Comparison of ENCODE assay signal across 27 mouse cellular contexts in the genomic region with DNA sequence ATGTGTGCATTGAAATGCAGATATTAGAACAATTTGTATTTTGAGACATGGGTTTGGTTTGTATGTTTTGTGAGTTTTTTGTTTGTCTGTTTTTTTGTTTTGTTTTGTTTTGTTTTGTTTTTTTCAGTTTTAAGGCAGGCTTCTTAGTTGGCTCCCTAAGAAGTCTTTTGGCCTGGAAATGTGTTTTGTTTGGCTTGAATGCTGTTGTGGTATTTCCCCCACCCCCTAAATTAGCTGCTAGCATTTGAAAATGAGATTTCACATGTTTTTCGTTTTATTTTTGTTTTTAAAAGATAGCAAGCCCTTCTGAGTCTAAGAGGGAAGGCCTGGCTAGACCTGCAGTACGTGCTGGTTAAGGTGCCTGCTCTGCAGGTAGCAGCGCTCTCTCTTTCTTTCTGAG. TPM values are rescaled to one million over a fixed set of nuclear protein-coding genes. Genes with fewer than 3 reads are reported as not detected.
DNase-seq lines count a peak whose midpoint lies in the region; ATAC-seq and TF ChIP-seq lines count a peak whose summit lies in the region.
"Had no signal": no experiment of that assay in that cellular context is flagged by ENCODE, and none has a peak within 500 bp of the region (broad histone marks: within the 10 kb centered on the region; RNA-seq: fewer than 3 reads in every experiment).

No protein-coding gene starts in this region.

- H3K27me3 ChIP-seq in heart, adult 2 months (ENCODE audit: control insufficient read depth, insufficient read depth, low read length): no peaks in the 10 kb centered on the region
- no peaks in the 10 kb centered on the region for H3K27me3 ChIP-seq in heart, embryonic 12.5 days (replicated peaks)
- no peaks in the 10 kb centered on the region for H3K27me3 ChIP-seq in hindbrain, postnatal 0 days (ENCODE audit: insufficient read depth, low read length)
- no peaks in the 10 kb centered on the region for H3K27me3 ChIP-seq in hindbrain, embryonic 11.5 days (ENCODE audit: control insufficient read depth, insufficient read depth, low read length)
- no peaks in the 10 kb centered on the region for H3K27me3 ChIP-seq in lung, embryonic 14.5 days (ENCODE audit: insufficient read depth, low read length)
- H3K27me3 ChIP-seq: forebrain, embryonic 15.5 days; hindbrain, embryonic 12.5 days; limb, embryonic 13.5 days; neural tube, embryonic 13.5 days; Patski had no signal

- peaks cover 9% of the 10 kb centered on the region for H3K36me3 ChIP-seq in heart, adult 2 months (ENCODE audit: control insufficient read depth, insufficient read depth, low read length)
- H3K36me3 ChIP-seq in heart, embryonic 12.5 days: no peaks in the 10 kb centered on the region
- H3K36me3 ChIP-seq in hindbrain, postnatal 0 days (ENCODE audit: insufficient read depth, low read length): no peaks in the 10 kb centered on the region
- no peaks in the 10 kb centered on the region for H3K36me3 ChIP-seq in hindbrain, embryonic 11.5 days (ENCODE audit: control insufficient read depth, insufficient read depth, low read length)
- no peaks in the 10 kb centered on the region for H3K36me3 ChIP-seq in lung, embryonic 14.5 days (ENCODE audit: insufficient read depth)
- H3K36me3 ChIP-seq: forebrain, embryonic 15.5 days; hindbrain, embryonic 12.5 days; limb, embryonic 13.5 days; midbrain, embryonic 10.5 days; neural tube, embryonic 13.5 days had no signal

- no peak for TF ChIP-seq CTCF in heart, adult 2 months (IDR thresholded peaks at IDR 0.05)
- TF ChIP-seq CTCF in hindbrain, postnatal 0 days (IDR thresholded peaks at IDR 0.05; ENCODE audit: low read depth): no peak
- no peak for TF ChIP-seq CTCF in lung, embryonic 14.5 days (IDR thresholded peaks at IDR 0.05; ENCODE audit: low read depth)

- H3K4me3 ChIP-seq in heart, adult 2 months: peak overlapping the region; percentile 24
- no peak overlapping the region for H3K4me3 ChIP-seq in heart, embryonic 12.5 days
- H3K4me3 ChIP-seq in hindbrain, postnatal 0 days (ENCODE audit: low read length): no peak overlapping the region
- no peak overlapping the region for H3K4me3 ChIP-seq in hindbrain, embryonic 11.5 days (ENCODE audit: low read depth, low read length)
- H3K4me3 ChIP-seq in lung, embryonic 14.5 days (ENCODE audit: low read depth, low read length): no peak overlapping the region
- H3K4me3 ChIP-seq: forebrain, embryonic 15.5 days; hindbrain, embryonic 12.5 days; limb, embryonic 13.5 days; midbrain, embryonic 10.5 days; myocyte; neural tube, embryonic 13.5 days had no signal

- H3K4me2 ChIP-seq in heart, embryonic 12.5 days: no peak overlapping the region
- no peak overlapping the region for H3K4me2 ChIP-seq in hindbrain, postnatal 0 days (ENCODE audit: low read depth, low read length)
- no peak overlapping the region for H3K4me2 ChIP-seq in hindbrain, embryonic 11.5 days (replicated peaks; ENCODE audit: low read depth, low read length)
- H3K4me2 ChIP-seq in lung, embryonic 14.5 days: no peak overlapping the region
- H3K4me2 ChIP-seq: forebrain, embryonic 15.5 days; hindbrain, embryonic 12.5 days; limb, embryonic 13.5 days; neural tube, embryonic 13.5 days had no signal

- WGBS in heart, adult 2 months: 33% methylated on average over 3 of the region's 3 CpGs
- 64% methylated on average over 3 of the region's 3 CpGs for WGBS in heart, embryonic 12.5 days
- WGBS in hindbrain, postnatal 0 days: 47% methylated on average over 3 of the region's 3 CpGs
- WGBS in hindbrain, embryonic 11.5 days: 83% methylated on average over 3 of the region's 3 CpGs
- WGBS in lung, embryonic 14.5 days: 63% methylated on average over 3 of the region's 3 CpGs

- no peak for TF ChIP-seq POLR2A in heart, adult 2 months (IDR thresholded peaks at IDR 0.05; ENCODE audit: insufficient read depth, low read depth, low read length)

- TF ChIP-seq EP300 in heart, adult 2 months (IDR thresholded peaks at IDR 0.05; ENCODE audit: insufficient read depth, low read depth, low read length): no peak

- no peak overlapping the region for H3K9ac ChIP-seq in heart, adult 2 months (ENCODE audit: low read depth, low read length)
- H3K9ac ChIP-seq in heart, embryonic 12.5 days: no peak overlapping the region
- H3K9ac ChIP-seq in hindbrain, postnatal 0 days (replicated peaks; ENCODE audit: low read length): no peak overlapping the region
- no peak overlapping the region for H3K9ac ChIP-seq in hindbrain, embryonic 11.5 days (ENCODE audit: low read depth, low read length)
- H3K9ac ChIP-seq in lung, embryonic 14.5 days: no peak overlapping the region
- H3K9ac ChIP-seq: forebrain, embryonic 15.5 days; hindbrain, embryonic 12.5 days; limb, embryonic 13.5 days; liver, embryonic 14.5 days; neural tube, embryonic 13.5 days had no signal

- H3K79me2 ChIP-seq in heart, adult 2 months (replicated peaks; ENCODE audit: control insufficient read depth, insufficient read depth, low read length): peaks cover 17% of the 10 kb centered on the region

- no peak for ATAC-seq in heart, embryonic 12.5 days (ENCODE audit: insufficient number of reproducible peaks, low FRiP score)
- ATAC-seq in hindbrain, postnatal 0 days: no peak
- ATAC-seq in hindbrain, embryonic 11.5 days (ENCODE audit: low FRiP score): no peak
- no peak for ATAC-seq in lung, embryonic 14.5 days (ENCODE audit: insufficient read depth)
- ATAC-seq: CD4-positive, CD25-positive, alpha-beta regulatory T cell, adult 4 months; intestine, postnatal 0 days; midbrain, embryonic 16.5 days; Patski had no signal

- peak overlapping the region; percentile 64 for H3K27ac ChIP-seq in heart, adult 2 months
- H3K27ac ChIP-seq in heart, embryonic 12.5 days (ENCODE audit: poor library complexity, severe bottlenecking): no peak overlapping the region
- H3K27ac ChIP-seq in hindbrain, postnatal 0 days: peak overlapping the region; percentile 29
- no peak overlapping the region for H3K27ac ChIP-seq in hindbrain, embryonic 11.5 days (ENCODE audit: low read depth, low read length)
- H3K27ac ChIP-seq in lung, embryonic 14.5 days (ENCODE audit: low read depth): no peak overlapping the region
- H3K27ac ChIP-seq: forebrain, embryonic 15.5 days; hindbrain, embryonic 12.5 days; limb, embryonic 13.5 days; liver, embryonic 14.5 days; midbrain, embryonic 10.5 days; neural tube, embryonic 13.5 days had no signal

- intact Hi-C loops in heart, adult 2 months (cut with DNase I): no loop called here

- no peak for DNase-seq in heart, adult 2 months
- DNase-seq in hindbrain, postnatal 0 days (ENCODE audit: low spot score): no peak
- DNase-seq in hindbrain, embryonic 11.5 days (ENCODE audit: low spot score): no peak
- DNase-seq in lung, embryonic 14.5 days: peak; percentile 49
- no peak for DNase-seq in lung, postnatal 25 days (ENCODE audit: low spot score)
- DNase-seq in NIH3T3 (ENCODE audit: low read depth): peak; percentile 32
- no peak for DNase-seq in adrenal gland, postnatal 4 days (ENCODE audit: low spot score in 2 of 2)
- DNase-seq: adrenal gland, adult 2 months; cerebellum, adult 8-10 months; cerebellum, postnatal 36 days; embryo, embryonic 11 days; gastrocnemius, postnatal 14 days; retina, postnatal 1 day; right cerebral cortex, postnatal 25 days; spleen, adult 18-20 months had no signal

- H3K9me3 ChIP-seq in heart, embryonic 12.5 days (replicated peaks): no peaks in the 10 kb centered on the region
- no peaks in the 10 kb centered on the region for H3K9me3 ChIP-seq in hindbrain, postnatal 0 days (ENCODE audit: low read length)
- no peaks in the 10 kb centered on the region for H3K9me3 ChIP-seq in hindbrain, embryonic 11.5 days (ENCODE audit: control insufficient read depth, low read length)
- no peaks in the 10 kb centered on the region for H3K9me3 ChIP-seq in lung, embryonic 14.5 days (ENCODE audit: low read depth, low read length)
- H3K9me3 ChIP-seq: forebrain, embryonic 15.5 days; hindbrain, embryonic 12.5 days; limb, embryonic 13.5 days; midbrain, embryonic 10.5 days; neural tube, embryonic 13.5 days had no signal

- H3K4me1 ChIP-seq in heart, adult 2 months (ENCODE audit: control insufficient read depth, insufficient read depth, low read length): peaks cover 35% of the 10 kb centered on the region
- peaks cover 48% of the 10 kb centered on the region for H3K4me1 ChIP-seq in heart, embryonic 12.5 days (replicated peaks)
- H3K4me1 ChIP-seq in hindbrain, postnatal 0 days (ENCODE audit: insufficient read depth, low read length): peaks cover 15% of the 10 kb centered on the region; the same call in 1 of the 2 replicates
- H3K4me1 ChIP-seq in hindbrain, embryonic 11.5 days (replicated peaks; ENCODE audit: control insufficient read depth, insufficient read depth, low read length): no peaks in the 10 kb centered on the region
- H3K4me1 ChIP-seq in lung, embryonic 14.5 days (ENCODE audit: insufficient read depth): peaks cover 26% of the 10 kb centered on the region
- H3K4me1 ChIP-seq: midbrain, embryonic 10.5 days had no signal

RNA-seq across cellular contexts. Expression of gene Lifr, which starts 54.1 kb away (rescaled TPM):
- total RNA-seq in heart, adult 2 months (2021): 10 to 100 TPM; 56.2 to 62.9 TPM
- 16.8 and 18.1 TPM in 2 replicates for polyA plus RNA-seq in heart, adult 2 months (2012; rRNA removed)
- 17.3 and 17.9 TPM in 2 replicates for polyA plus RNA-seq in heart, embryonic 12.5 days (2016; fragmentation: Nextera tagmentation; extraction: Ambion mirVana)
- 38.4 and 47.2 TPM in 2 replicates for total RNA-seq in hindbrain, postnatal 0 days (2014; rRNA removed)
- 17.3 and 19.6 TPM in 2 replicates for polyA plus RNA-seq in hindbrain, postnatal 0 days (2015; fragmentation: Nextera tagmentation; extraction: Ambion mirVana)
- polyA plus RNA-seq in hindbrain, embryonic 11.5 days (2014; fragmentation: Nextera tagmentation; extraction: Ambion mirVana): 20.1 and 24.9 TPM in 2 replicates
- 30.5 and 31.0 TPM in 2 replicates for polyA plus RNA-seq in lung, embryonic 14.5 days (2014; fragmentation: Nextera tagmentation; extraction: Ambion mirVana)
- 10 to 100 TPM; 64.6 to 75.2 TPM for total RNA-seq in adrenal gland, postnatal 4 days (2021)

Comparison
In these comparisons a context has a peak if more than half of its experiments do, and no peak if none do; other contexts are left out.
1. DNase-seq: peak in lung, embryonic 14.5 days (single experiment) and NIH3T3 (single experiment); none in heart, adult 2 months (0 of 2), hindbrain, postnatal 0 days (single experiment), hindbrain, embryonic 11.5 days (single experiment), lung, postnatal 25 days (single experiment) and adrenal gland, postnatal 4 days (0 of 2).
2. H3K27ac ChIP-seq: peak in heart, adult 2 months (single experiment) and hindbrain, postnatal 0 days (single experiment); none in heart, embryonic 12.5 days (single experiment), hindbrain, embryonic 11.5 days (single experiment) and lung, embryonic 14.5 days (single experiment).